Mouse (Mus musculus): ENCODE data around the gene Gm36028. TPM values are rescaled to one million over a fixed set of nuclear protein-coding genes. Genes with fewer than 3 reads are reported as not detected.

Gm36028 gene
- 1 to 10 TPM; 1.0 to 1.1 TPM for total RNA-seq (2021)

DNA sequence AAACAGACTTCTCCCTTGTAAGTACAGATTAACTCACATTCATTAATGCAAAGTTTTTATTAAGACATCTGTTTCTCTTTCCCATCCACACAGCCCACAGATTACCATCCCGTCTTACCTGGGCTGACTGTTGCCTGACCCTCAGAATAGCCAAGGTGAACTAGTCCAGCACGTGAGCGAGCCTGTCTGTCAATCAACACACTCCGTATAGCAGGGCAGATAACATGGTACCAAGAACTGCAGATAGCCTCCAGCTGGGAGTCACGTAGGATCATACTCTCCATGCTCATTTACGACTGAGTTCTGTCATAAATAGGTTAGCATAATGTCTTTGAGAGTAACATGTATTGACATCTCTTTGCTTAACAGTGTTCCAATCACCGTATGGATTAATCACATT, at the start of gene Gm36028:
Gm36028 (minus strand) TSS at position 118 of the 400 bp plus-strand sequence.
- no peak for DNase-seq
- intact Hi-C loops (cut with DNase I): no loop called here

- intact Hi-C loops (cut with DNase I): no loop called here
- no peak for DNase-seq
Measured at GRCm38 (mm10) chr16:37906456-37906855, 45.5 kb upstream of the Gm36028 start.

GRCm38 (mm10) chr16:37901318-37901717, 40.4 kb upstream of the Gm36028 start:
- DNase-seq: no peak
- intact Hi-C loops (cut with DNase I): no loop called here

DNA sequence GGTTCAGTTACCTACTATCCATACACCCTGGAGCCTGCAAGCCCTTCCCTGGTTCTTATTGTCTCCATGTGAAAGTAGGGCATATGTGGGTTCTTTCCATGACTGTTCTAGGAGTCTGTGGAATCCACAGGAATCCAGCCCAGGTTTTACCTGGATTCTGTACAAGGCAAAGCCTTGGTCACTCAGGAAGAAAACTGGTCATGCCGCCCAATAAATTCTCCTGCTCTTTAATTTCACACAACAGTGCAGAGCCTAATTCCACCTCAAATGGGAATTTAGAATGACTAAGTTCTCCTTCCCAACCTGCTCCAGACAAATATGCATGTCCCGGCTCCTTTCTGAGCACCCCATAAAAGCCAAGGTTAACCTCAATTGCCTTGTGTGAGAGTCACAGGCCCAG, 38.4 kb upstream of the Gm36028 start:
- no peak for DNase-seq
- intact Hi-C loops (cut with DNase I): no loop called here

GRCm38 (mm10) chr16:37898790-37899189, 37.8 kb upstream of the Gm36028 start:
- intact Hi-C loops (cut with DNase I): no loop called here
- no peak for DNase-seq

- intact Hi-C loops (cut with DNase I): no loop called here
- DNase-seq: no peak
Measured at GRCm38 (mm10) chr16:37893942-37894341, 33.0 kb upstream of the Gm36028 start.

DNA sequence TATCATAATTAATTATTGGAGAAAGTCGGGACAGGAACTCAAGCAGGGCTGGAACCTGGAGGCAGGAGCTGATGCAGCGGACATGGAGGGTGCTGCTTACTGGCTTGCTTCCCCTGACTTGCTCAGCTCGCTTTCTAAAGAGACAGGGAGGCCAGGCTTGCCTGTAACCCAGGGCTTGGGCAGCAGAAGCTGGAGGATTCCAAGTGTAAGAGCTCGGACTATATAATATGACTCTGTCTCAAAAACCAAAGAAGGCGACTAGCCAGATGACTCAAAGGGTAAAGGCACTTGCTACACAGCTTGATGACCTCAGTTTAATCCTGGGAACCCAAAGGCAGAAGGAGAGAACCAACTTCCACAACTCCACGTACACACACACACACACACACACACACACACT, 32.4 kb upstream of the Gm36028 start:
- DNase-seq: no peak
- intact Hi-C loops (cut with DNase I): no loop called here

DNA sequence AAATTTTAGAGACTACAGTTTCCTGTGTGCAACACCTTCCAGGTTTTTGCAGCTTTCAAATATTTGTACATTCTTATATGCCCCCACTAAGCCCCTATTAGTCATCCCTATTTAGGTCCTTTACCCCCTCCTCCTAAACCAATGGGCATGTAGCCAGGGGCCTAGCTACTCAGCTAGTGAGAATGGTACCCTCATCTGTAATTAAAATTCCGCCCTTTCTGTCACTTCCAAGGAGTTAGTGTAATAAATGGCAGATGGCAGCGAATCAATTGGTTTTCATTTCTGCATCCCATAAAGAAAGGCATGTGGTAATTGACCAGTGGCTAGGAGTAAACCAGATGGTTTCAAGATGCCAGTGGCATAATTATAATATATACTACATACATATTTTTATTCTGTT, 31.7 kb upstream of the Gm36028 start:
- no peak for DNase-seq
- intact Hi-C loops (cut with DNase I): no loop called here

DNA sequence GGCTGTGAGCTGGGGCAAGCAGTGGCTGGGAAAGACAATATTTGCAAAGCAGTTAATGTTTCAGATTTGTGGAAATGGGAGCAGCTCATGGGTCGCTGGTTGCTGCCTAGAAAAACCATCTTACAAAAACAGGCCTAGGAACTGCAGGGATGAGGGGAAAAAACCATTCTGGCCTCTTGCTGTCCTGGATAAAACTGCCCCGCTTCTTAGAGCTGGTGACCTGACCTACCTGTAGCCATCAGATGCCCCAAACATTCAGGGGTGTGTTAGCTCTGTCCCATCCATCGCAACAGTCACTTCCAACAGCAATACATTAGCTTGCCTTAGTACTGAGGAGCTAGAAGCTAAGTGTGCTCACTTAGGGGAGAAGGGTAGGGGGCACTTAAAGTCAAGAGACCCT, 28.0 kb upstream of the Gm36028 start:
- intact Hi-C loops (cut with DNase I): no loop called here
- DNase-seq: no peak

DNA sequence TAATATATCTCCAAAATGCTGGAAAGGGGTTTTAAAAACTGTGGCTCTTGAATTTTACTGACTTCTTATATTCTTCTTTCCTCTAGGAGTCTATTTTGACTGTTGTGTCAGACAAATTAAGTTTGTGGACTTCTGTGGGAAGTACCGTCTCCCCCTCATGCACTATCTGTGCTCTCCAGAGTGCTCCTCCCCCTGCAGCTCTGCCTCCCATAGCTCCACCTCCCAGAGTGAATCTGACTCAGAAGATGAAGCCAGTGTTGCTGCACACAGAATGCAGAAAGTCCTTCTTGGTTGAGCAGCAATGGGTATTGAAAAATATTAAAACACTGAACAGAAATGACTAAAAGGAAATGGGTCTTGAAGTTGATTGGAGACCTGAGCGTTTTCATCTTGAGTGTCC, 20.2 kb upstream of the Gm36028 start:
- intact Hi-C loops (cut with DNase I): no loop called here
- no peak for DNase-seq

DNA sequence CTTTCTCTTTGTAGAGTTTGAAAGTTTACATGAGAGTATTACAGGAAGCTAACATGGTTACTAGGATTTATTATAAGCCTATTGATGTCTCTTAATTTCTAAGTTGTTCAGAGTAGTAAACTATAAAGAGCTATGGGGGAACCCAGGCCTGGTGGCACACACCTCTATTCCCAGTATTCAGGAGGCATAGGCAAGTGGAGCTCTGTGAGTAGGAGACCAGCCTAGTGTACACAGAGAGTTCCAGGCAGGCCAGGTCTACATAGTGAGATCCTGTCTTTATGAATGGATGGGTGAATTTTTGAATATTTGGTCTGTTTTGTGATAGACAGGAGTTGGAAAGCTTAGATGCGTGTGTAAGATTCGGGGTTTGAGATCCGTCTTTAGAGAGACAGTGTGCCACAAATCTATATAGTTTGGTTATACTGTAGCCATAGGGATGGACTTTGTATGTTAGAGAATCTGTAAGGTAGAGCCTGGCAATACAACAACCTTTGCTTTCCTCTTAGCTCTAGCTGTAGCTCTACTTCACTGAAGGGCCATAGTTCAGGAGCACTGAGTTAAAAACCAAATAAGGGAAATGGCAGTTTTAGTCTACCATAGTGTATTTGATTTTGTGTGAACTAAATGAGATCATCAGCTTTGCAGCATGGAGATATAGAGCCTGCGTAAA, 18.9 kb upstream of the Gm36028 start:
- intact Hi-C loops (cut with DNase I): no loop called here
- DNase-seq: no peak

GRCm38 (mm10) chr16:37878951-37879505, 18.1 kb upstream of the Gm36028 start:
- no peak for DNase-seq
- intact Hi-C loops (cut with DNase I): no loop called here

DNA sequence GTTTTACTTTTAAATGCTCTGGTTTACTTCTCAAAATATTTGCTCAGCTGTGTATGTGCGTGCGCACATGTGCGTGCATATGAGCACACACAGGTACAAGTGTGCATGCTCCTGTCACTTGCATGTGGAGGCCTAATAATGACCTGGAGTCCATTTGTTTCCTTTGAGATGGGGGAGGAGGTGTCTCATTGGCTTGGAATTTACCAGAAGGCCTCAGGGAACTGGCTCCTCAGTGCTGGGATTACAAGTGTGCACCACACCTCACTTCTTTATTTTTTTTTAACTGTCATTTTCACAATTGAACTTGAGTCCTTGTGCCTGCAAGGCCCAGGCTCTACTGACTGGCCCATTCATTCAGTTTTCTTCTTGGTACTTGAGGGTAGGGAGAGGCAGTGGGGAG, 16.5 kb upstream of the Gm36028 start:
- intact Hi-C loops (cut with DNase I): no loop called here
- no peak for DNase-seq

GRCm38 (mm10) chr16:37874501-37875235, 13.7 kb upstream of the Gm36028 start:
- intact Hi-C loops (cut with DNase I): loop anchor here (5.0 kb wide), 1 partner anchor 57 kb away; no protein-coding TSS in a partner anchor

GRCm38 (mm10) chr16:37871112-37871715, 10.3 kb upstream of the Gm36028 start:
- DNase-seq: peak in 1 of 2 experiments; percentile 23
- intact Hi-C loops (cut with DNase I): loop anchor here (5.0 kb wide), 1 partner anchor 54 kb away; no protein-coding TSS in a partner anchor

More at GRCm38 (mm10) chr16:37874501-37875235, 13.7 kb upstream of the Gm36028 start:
- no peak for DNase-seq

DNA sequence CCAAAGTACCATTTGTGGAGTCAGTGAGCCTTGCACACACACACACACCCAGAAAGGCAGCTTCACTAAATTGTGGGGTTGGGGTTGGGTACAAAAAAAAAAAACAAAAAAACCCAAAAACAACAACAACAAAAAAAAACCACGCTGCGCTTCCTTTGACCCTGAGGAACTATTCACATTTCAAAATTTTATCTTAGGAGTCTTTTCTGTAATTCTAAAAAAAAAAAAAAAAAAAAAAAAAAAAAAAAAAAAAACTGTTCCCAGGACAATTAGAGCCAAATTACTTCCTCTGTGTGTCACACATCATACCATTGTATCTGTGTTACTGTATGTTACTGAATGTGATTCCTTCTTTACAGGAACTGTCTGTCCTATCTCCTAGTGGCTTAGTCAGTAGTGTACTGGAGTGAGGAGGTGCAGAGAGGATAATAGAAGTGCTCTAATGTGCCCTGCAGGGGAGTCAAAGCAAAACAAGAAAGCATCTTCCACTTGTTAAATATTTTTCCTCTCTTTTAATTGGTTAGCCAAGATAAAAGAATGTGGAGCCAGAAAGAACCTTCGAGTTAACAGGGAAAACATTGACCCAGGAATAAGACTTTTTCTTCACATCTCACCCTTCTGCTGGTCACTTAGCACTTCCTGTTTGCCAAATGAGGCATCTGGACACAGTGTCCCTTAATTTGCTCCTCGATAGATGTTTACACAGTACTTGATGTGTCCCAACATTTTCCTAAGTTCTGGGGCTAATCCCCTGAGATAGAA, 8.7 kb upstream of the Gm36028 start:
- DNase-seq: no peak

DNA sequence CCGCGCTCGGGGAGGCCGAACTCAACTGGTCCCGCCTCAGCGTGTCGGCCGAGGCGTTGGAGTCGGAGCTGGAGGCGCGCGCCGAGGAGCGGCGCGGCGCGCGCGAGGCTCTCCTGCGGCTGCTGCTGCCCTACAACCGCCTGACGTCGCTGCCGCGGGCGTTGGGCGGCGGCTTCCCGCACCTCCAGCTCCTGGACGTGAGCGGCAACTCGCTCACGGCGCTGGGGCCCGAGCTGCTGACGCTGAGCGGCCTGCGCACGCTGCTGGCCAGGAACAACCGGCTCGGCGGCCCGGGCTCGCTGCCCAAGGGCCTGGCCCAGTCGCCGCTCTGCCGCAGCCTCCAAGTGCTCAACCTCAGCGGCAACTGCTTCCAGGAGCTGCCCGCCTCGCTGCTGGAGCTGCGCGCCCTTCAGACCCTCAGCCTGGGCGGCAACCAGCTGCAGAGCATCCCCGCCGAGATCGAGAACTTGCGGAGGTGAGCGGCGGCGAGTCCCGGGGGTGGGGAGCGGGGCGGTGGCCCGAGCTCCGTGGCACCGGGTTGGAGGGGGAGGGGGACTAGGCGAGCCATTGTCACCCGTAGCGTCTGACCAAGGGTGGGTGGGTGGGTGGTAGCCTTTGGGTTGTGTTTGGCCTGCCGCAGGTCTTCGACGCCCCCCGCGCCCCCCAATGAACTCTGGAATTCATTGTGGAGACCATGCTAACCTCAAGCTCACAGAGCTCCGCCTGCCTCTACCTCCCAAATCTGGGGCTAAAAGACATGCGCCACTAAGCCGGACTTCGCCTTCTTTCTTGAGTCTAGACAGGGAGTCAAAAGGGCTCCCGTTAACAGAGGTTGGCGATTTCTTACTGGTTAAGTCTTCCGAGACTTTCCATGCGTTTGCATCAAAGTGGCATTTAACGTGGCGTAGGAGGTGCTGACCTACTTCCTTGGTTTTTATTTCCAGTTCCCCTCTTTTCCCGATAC, 7.8 kb upstream of the Gm36028 start:
- intact Hi-C loops (cut with DNase I): loop anchor here (2.0 to 5.0 kb wide), 4 partner anchors 16 to 219 kb away; partner anchors contain the start of gene Gsk3b

More for the DNA sequence above, 8.7 kb upstream of the Gm36028 start:
- intact Hi-C loops (cut with DNase I): loop anchor here (2.0 to 5.0 kb wide), 5 partner anchors 17 to 218 kb away; partner anchors contain the start of gene Gsk3b

DNA sequence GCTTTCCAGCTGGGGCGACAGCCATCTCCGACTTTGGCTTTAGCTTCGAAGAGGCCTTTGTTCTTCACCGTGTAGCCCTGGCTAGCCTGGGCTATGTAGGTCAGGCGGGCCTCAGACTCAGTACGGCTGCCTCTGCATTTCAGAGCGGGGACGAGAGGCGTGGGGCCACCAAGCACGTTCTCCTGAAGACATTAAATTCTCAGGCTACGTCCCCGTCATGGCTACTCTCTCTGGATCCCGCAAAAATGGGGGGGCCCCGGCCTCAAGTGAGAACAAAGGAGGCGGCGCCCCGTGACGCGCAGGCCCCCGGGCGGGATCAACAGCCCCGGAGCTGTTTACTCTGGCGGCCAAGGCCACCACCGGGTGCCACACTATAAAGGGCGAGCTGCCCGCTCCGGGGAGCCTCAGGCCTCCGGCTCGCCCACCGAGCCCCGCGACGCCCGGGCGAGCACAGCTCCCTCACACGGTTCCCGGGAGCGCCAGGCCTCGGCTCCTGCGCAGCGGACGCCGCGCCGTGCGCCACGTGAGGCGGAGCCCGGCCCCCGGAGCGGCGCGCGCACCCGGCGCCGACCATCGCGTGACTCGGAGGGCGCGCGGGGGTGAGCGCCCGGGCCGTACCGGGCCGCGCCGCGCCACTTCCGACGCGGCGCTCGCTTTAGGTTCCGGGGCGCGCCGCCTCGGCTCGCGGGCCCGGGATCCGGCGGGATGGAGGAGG, 7.0 kb upstream of the Gm36028 start, which contains the start of gene Lrrc58:
Lrrc58 (plus strand) TSS at position 599 of the 715 bp plus-strand sequence.
- intact Hi-C loops (cut with DNase I): loop anchor here (2.0 to 5.0 kb wide), 4 partner anchors 15 to 219 kb away; partner anchors contain the start of gene Gsk3b
- DNase-seq: peak; percentile 84 to 92

More for the DNA sequence above, 7.8 kb upstream of the Gm36028 start:
- DNase-seq: peak in 1 of 2 experiments; percentile 61
